Mouse (Mus musculus) heart, embryonic 11.5 days (tissue): ENCODE measurements around the gene Mapkapk2. TPM values are rescaled to one million over a fixed set of nuclear protein-coding genes. Genes with fewer than 3 reads are reported as not detected.

Experiments
- ATAC-seq: fragments of 200-750 bp; cut with Nextera tagmentation; replicated peaks from 2 replicates; pipeline ENCODE4 v1.8.0; 2017; ENCODE audit warnings: moderate library complexity; ENCODE audit not compliant: insufficient number of reproducible peaks, low FRiP score, low TSS enrichment
- H3K27ac ChIP-seq: fragments of 300-500 bp; sonication (generic); 2 replicates; pipeline ENCODE4 v1.5.1; 2014; ENCODE audit warnings: mild to moderate bottlenecking, low read depth, low read length
- H3K27me3 ChIP-seq: fragments of 300-500 bp; sonication (generic); 2 replicates; pipeline ENCODE4 v1.6.1; 2014; ENCODE audit warnings: mild to moderate bottlenecking, low read length, mixed read lengths; ENCODE audit not compliant: control insufficient read depth, insufficient read depth
- H3K36me3 ChIP-seq: fragments of 300-500 bp; sonication (generic); 2 replicates; pipeline ENCODE4 v1.6.1; 2014; ENCODE audit warnings: mild to moderate bottlenecking, low read length, moderate library complexity, mixed read lengths; ENCODE audit not compliant: control insufficient read depth, insufficient read depth
- H3K4me1 ChIP-seq: fragments of 300-500 bp; sonication (generic); 2 replicates; pipeline ENCODE4 v1.6.1; 2014; ENCODE audit warnings: low read length; ENCODE audit not compliant: control insufficient read depth, insufficient read depth
- H3K4me2 ChIP-seq: fragments of 300-500 bp; sonication (generic); 2 replicates; pipeline ENCODE4 v1.6.1; 2014; ENCODE audit warnings: mild to moderate bottlenecking, moderate library complexity
- H3K4me3 ChIP-seq: fragments of 300-500 bp; sonication (generic); 2 replicates; pipeline ENCODE4 v1.5.1; 2014; ENCODE audit warnings: low read depth, low read length
- H3K9ac ChIP-seq: fragments of 300-500 bp; sonication (generic); 2 replicates; pipeline ENCODE4 v1.6.1; 2014; ENCODE audit warnings: mild to moderate bottlenecking, low read depth, low read length, moderate library complexity
- H3K9me3 ChIP-seq: fragments of 300-500 bp; sonication (generic); replicated peaks from 2 replicates; pipeline ENCODE4 v1.6.1; 2016; ENCODE audit warnings: low read length; ENCODE audit not compliant: control insufficient read depth
- WGBS: fragments of 180-500 bp; shearing (Covaris S2); extraction: QIAGEN DNeasy Blood & Tissue Kit; methylation state at CpG from one replicate; pipeline ENCODE4 v1.1.7; 2014; ENCODE audit not compliant: insufficient replicate concordance; 5-methylcytosine and 5-hydroxymethylcytosine counted together
- polyA plus RNA-seq: library from polyadenylated mRNA; unstranded; fragments of >200 nt; fragmentation: Nextera tagmentation; extraction: Ambion mirVana; gene quantifications from 2 replicates; pipeline ENCODE4 v1.2.1, GENCODE M21; 2014

The Mapkapk2 gene
- polyA plus RNA-seq, 1 experiment from 2014 or later, result 57.6 TPM

DNA sequence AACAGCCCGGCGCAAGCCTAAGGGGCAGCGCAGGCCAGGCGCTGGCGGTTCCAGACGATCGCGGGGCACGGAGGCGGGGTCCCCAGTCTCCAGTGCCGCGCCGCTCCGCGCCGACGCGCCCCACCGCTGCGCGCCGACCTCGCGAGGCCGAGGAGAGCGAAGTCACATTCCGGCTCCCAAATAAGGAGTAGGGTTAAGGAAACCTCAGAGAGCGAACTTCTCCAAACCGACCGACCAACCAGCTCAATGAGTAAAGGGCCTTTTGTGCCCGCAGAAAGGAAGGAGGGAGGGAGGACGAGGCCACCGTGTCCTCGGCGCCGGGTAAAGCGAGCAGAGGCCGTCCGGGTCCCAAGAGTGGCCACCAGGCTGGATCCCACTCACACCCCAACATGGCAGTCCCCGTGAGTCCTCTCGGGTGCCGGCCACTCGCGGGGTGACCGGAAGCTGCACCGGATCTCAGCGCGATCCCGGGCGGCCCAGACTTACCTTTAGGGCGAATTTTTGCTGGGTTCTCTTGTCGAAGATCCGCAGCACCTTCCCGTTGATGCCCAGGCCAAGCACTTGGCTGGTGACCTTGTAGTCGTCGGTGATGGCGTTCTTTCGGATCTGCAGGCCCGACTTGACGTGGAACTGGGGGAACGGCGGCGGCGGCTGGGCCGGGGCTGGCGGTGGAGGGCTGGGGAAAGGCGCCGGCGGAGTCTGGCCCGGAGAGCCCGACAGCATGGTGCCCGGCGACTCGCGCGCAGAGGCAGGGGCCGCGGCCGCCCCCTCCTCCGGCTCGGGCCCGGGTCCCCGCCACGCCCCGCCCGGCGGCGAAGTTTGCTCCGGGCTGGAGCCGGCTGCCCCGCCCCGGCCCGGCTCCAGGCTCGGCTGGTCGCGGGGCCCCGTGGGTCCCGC, 575 bp downstream of the Mapkapk2 start:
- peak; percentile 64 for ATAC-seq
- peaks cover 44% of the 10 kb centered on the region for H3K4me1 ChIP-seq
- H3K27me3 ChIP-seq, result 0 out of 2 replicates have a peak, but pooled peaks cover 3% of the 10 kb centered on the region

DNA sequence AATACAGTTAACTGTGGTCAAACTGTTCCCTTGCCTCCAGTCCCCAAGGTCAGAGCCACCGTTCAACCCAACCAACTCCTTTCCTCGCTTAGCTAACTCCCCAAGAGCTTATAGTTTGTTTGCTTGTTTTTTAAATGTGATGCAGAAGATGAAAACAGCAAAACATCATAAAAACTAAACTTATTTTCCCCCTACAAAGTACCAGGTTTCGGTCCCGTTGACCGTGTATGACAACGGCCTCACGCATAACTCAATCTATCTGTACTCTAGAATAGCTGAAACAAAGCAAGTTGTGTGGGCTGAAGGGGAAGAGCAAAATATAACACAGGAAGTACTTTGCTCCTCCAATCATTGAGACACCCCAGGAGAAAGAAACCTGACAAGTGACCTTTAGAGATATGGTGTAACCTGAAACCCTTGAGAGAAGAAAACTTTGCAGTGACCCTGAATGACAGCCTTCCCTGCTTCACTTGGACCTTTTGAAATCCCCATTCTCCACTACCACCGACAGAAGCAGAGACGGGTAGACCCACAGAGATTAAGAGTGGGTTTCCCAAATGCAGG, 1.4 kb downstream of the Mapkapk2 start:
- peaks cover 51% of the 10 kb centered on the region for H3K4me1 ChIP-seq
- peak overlapping the region; percentile 71 for H3K4me2 ChIP-seq
- H3K27ac ChIP-seq, result peak overlapping the region; percentile 95
- no peaks in the 10 kb centered on the region for H3K9me3 ChIP-seq
- no peak for ATAC-seq
- whole genome bisulfite sequencing, result 16% methylated on average over 9 of the region's 9 CpGs
- 0 out of 2 replicates have a peak, but pooled peaks cover 3% of the 10 kb centered on the region for H3K27me3 ChIP-seq
- H3K4me3 ChIP-seq, result peak overlapping the region; percentile 95
- no peaks in the 10 kb centered on the region for H3K36me3 ChIP-seq
- peak overlapping the region; percentile 94 for H3K9ac ChIP-seq

More for the DNA sequence above, 575 bp downstream of the Mapkapk2 start:
- H3K4me2 ChIP-seq, result peak overlapping the region; percentile 71
- peak overlapping the region; percentile 95 for H3K4me3 ChIP-seq
- WGBS, result under 1% methylated on average over 96 of the region's 98 CpGs
- peak overlapping the region; percentile 95 for H3K27ac ChIP-seq
- no peaks in the 10 kb centered on the region for H3K9me3 ChIP-seq
- H3K36me3 ChIP-seq, result no peaks in the 10 kb centered on the region
- H3K9ac ChIP-seq, result peak overlapping the region; percentile 94

DNA sequence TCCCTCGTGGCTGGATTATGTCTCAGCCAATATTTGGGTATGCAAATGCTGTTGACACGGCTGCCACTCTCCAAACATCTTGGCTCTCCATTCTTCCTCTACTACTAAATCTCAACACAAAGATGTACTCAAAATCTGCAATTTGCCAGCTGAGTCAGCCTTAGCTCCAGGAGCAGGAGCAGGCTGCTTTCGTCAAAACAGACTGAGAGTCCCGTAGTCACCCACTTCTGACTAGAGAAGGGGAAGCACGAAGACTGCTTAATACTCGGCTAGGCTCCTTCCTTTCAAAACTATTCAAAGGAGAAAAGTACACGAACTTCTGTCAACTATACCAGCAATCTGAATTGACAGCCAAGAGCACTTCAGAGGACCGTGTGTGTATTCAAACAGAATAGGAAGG, 2.1 kb downstream of the Mapkapk2 start:
- Histone ChIP-seq H3K36me3 (no peaks in the 10 kb centered on the region), H3K9ac (peak overlapping the region; percentile 94), H3K27ac (peak overlapping the region; percentile 95; the same call in 1 of the 2 replicates), H3K9me3 (no peaks in the 10 kb centered on the region), H3K4me1 (peaks cover 58% of the 10 kb centered on the region), H3K4me2 (peak overlapping the region; percentile 71), H3K4me3 (peak overlapping the region; percentile 95), H3K27me3 (no peaks in the 10 kb centered on the region)
- ATAC-seq, result no peak
- 29% methylated on average over 8 of the region's 8 CpGs for WGBS

DNA sequence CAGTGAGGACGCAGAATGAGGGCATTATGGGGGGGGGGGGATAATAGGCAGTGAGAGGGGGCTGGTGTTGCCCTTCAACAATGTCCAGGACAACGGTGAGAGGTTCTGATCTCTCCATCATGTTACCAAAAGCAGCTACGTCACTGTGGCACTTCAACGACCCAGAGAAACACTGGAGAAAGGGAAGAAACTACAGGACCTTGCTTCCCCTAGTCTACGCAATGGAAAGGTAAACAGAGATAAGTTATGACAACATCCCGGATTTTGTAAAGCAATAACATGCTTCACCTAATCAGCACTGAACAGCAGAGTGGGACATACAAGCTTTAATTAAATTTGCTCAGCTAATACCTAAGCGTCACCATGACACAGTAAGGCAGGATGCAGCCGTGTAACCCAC, 3.7 kb downstream of the Mapkapk2 start:
- H3K27me3 ChIP-seq, result no peaks in the 10 kb centered on the region
- no peak for ATAC-seq
- H3K4me1 ChIP-seq, result peaks cover 75% of the 10 kb centered on the region
- H3K27ac ChIP-seq, result no peak overlapping the region
- peak overlapping the region; percentile 34; the same call in 1 of the 2 replicates for H3K9ac ChIP-seq
- peak overlapping the region; percentile 41; the same call in 1 of the 2 replicates for H3K4me2 ChIP-seq
- no peaks in the 10 kb centered on the region for H3K9me3 ChIP-seq
- no peak overlapping the region for H3K4me3 ChIP-seq
- H3K36me3 ChIP-seq, result no peaks in the 10 kb centered on the region
- 50% methylated on average over 8 of the region's 8 CpGs for WGBS

DNA sequence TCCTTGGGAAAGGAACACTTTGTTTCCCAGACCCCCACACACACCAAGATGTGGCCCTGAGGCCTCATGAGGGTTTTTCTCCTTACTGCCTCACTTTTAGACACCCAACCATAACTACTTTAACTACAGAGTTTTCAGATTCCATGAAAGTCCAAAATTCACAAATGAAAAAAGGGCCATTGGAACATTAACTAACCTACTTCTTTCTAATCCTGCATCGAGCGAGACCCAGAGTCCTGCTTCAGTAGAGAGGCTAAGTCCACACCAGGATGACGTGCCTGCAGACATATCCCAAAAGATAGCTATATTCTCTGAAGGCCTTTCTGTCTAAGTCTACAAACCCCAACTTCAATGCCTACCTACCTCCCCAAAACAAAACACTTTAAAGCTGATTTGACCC, 4.8 kb downstream of the Mapkapk2 start:
- Histone ChIP-seq H3K9me3 (no peaks in the 10 kb centered on the region), H3K36me3 (no peaks in the 10 kb centered on the region), H3K9ac (no peak overlapping the region), H3K4me2 (no peak overlapping the region), H3K27ac (0 out of 2 replicates have a peak overlapping the region, but pooled peaks have one; percentile 15), H3K4me1 (peaks cover 82% of the 10 kb centered on the region), H3K27me3 (no peaks in the 10 kb centered on the region), H3K4me3 (no peak overlapping the region)
- no peak for ATAC-seq
- WGBS, result 89% methylated on average over 3 of the region's 3 CpGs

DNA sequence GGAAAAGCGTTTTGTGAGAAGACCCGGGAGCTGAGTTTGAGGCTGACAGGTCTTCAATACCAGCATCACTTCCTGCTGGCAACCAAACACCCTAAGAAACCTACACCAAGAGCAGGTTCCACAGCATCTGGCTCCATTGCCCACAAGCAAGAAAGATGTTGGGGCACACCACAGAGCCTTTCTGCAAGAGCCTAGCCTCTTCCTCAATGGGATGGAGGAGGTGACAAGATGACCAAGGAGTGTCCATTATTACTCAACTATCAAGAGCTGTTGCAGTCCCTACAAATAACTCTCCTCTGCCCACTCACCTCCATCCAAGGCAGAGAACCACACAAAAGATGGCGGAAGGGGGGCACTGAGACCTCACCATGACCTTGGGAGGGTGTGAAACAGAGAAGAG, 5.5 kb downstream of the Mapkapk2 start:
- WGBS, result 85% methylated on average over 3 of the region's 3 CpGs
- no peak overlapping the region; the same call in 1 of the 2 replicates for H3K4me2 ChIP-seq
- H3K4me3 ChIP-seq, result no peak overlapping the region
- H3K9ac ChIP-seq, result no peak overlapping the region
- H3K27me3 ChIP-seq, result no peaks in the 10 kb centered on the region
- H3K27ac ChIP-seq, result 0 out of 2 replicates have a peak overlapping the region, but pooled peaks have one; percentile 10
- H3K36me3 ChIP-seq, result no peaks in the 10 kb centered on the region
- peaks cover 88% of the 10 kb centered on the region for H3K4me1 ChIP-seq
- H3K9me3 ChIP-seq, result no peaks in the 10 kb centered on the region
- ATAC-seq, result no peak

DNA sequence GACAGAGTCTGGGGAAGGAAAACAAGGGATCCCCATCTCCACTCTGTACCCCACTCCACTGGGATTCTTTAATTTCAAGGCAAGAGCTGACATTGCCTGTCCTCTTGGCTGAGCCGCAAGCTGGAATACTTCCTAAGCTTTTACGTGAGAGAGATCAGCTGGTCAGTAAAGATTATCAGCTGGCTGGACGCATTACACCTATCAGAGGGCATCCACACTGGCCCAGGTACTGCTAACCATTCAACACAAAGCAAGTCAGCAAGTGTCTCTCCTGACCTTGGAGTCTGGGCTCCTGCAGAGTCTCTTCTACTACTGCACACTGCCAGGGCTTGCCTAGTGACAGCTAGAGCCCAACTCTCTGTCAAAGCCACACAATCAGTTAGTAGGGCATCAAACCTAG, 6.1 kb downstream of the Mapkapk2 start:
- no peak overlapping the region for H3K9ac ChIP-seq
- no peak for ATAC-seq
- H3K9me3 ChIP-seq, result no peaks in the 10 kb centered on the region
- H3K4me1 ChIP-seq, result peaks cover 95% of the 10 kb centered on the region
- peak overlapping the region; percentile 47; the same call in 1 of the 2 replicates for H3K4me2 ChIP-seq
- no peak overlapping the region for H3K4me3 ChIP-seq
- H3K27ac ChIP-seq, result peak overlapping the region; percentile 92
- 60% methylated on average over 3 of the region's 3 CpGs for WGBS
- no peaks in the 10 kb centered on the region for H3K27me3 ChIP-seq
- H3K36me3 ChIP-seq, result no peaks in the 10 kb centered on the region

DNA sequence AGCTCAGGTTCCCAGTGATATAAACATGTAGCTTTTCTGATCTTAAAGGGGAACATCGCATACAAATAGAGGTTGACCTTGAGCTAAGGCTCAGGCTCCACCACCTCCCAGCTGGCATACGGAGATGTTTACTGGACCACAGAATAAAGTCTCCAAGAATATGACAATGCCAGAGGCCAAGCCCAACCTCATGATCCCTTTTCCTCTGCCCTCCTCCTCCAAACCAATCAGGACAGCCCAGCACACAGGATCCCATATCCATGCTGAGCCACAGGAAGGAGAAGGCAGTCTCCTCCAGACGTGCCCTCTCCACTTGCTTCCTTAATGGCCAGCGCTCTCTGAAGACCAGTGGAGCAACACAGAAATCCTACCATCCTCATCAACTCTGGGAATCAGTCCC, 6.7 kb downstream of the Mapkapk2 start:
- Histone ChIP-seq H3K4me3 (no peak overlapping the region), H3K4me2 (peak overlapping the region; percentile 47), H3K27me3 (no peaks in the 10 kb centered on the region), H3K36me3 (no peaks in the 10 kb centered on the region), H3K9me3 (no peaks in the 10 kb centered on the region), H3K4me1 (peaks cover 98% of the 10 kb centered on the region), H3K27ac (peak overlapping the region; percentile 92), H3K9ac (peak overlapping the region; percentile 62; the same call in 1 of the 2 replicates)
- ATAC-seq, result no peak
- 61% methylated on average over 4 of the region's 4 CpGs for WGBS
